Mouse (Mus musculus) heart, adult 18-20 months (tissue): ENCODE data around the gene Best2. TPM values are rescaled to one million over a fixed set of nuclear protein-coding genes. Genes with fewer than 3 reads are reported as not detected.

Source experiments
- DNase-seq, 2 experiments: peaks; one replicate each; pipeline ENCODE4 v3.0.0; 2021 to 2022; ENCODE audit warnings: mixed read lengths in 1 of 2
- microRNA-seq, 2 experiments: library from miRNA; unstranded; fragments of <30 nt; microRNA quantifications; one replicate each; pipeline ENCODE4 v1.2.0; 2022
- total RNA-seq, 2 experiments: library from RNA; stranded (reverse); gene quantifications; 2 replicates each; pipeline ENCODE4 v1.2.3; 2021

Gene Best2
- total RNA-seq, 2 experiments from 2014 or later, result not detected

DNA sequence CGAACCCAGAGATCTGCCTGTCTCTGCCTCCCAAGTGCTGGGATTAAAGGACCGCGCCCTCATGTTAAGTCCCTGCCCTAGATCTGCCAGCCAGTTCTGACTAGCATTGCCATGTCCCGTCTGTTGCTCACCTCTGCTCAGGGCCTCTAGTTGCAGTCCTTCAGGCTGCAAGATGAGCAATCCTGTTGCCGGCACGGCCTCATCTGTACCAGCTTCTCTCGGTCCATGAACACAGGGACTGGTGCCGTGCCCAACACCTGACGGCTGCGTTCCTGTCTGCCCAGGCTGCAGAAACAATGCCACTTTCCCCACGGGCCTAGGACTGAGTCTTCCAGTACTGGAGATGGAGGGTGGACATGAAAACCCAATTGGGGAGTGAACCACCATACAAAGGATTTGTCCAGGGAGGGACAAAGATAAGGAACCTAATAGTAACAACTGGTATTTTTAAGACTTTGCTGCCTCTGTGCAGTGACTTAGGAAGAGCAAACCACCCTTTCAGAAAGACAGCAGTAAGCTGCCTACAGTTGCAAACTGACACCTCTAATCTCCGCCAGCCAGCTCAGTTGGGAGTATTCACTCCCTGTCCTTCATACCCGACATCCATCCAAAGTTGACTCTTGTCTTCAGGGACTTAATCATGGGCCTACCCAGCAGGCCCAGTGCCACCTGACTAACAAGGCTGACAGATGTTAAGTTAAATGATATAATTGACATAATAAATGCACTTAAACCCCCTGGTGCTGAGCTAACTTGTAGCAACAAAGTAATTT, 46.6 kb downstream of the Best2 start:
- peak in 1 of 2 experiments; percentile 12 for DNase-seq

- peak in 1 of 2 experiments; percentile 18 for DNase-seq
Observed at GRCm38 (mm10) chr8:84966603-84967002, 47.7 kb downstream of the Best2 start.

DNA sequence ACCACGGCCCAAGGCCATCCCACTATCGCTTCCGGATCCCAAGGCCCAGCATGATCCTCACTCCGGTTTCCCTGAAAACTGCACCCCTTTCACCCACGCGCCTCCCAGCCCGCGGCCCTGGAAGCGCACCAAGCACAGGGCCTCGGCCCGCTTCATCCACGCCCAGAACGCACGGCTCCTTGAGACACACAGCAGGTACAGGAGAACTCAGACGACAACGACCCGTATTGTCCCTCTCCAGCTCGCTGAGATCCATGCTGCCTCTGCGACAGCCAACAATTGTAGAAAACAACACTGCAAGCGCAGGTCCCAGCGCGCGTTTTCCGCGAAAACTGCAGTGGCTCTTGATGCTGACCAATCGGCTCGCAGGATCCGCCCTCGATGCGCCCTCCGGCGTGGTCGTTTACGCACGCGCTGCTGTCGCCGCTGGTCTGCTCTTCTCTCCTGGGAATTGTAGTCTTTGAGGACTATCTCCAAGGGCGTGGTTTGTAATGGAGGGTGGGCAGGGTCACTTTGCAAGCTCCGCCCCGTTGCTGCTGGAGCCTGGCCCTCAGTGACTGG, 48.5 kb downstream of the Best2 start:
- peak; percentile 94 to 97 for DNase-seq

DNA sequence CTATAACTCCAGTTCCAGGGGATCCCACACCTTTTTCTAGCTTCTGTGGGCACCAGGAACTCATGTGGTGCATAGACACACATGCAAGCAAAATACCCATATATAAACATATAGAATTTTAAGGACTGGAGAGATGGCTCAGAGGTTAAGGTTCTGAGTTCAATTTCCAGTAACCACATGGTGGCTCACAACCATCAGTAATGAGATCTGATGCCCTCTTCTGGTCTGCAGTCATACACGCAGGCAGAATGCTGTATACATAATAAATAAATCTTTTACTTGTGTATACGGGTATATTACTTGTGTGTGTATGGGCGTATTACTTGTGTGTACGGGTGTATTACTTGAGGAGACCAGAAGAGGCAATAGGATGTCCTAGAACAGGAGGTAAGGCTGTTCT, 50.4 kb downstream of the Best2 start:
- no peak for DNase-seq

- DNase-seq, result peak; percentile 45 to 66
Observed at GRCm38 (mm10) chr8:84959811-84960210, 54.5 kb downstream of the Best2 start.

Small RNAs within 50 kb of the gene (microRNA-seq; reads per million reads assigned to microRNA genes)
- 0.76 to 1.1 reads per million in 2 experiments for gene Mir7070

Other genes with a start within 250 kb of the Best2 start
- gene Nfix, start 214.2 kb downstream of the Best2 start, total RNA-seq, result 100 to 1,000 TPM; 250 to 260 TPM
- 10 to 100 TPM; 10.0 to 13.2 TPM for gene Dand5, start 191.7 kb downstream of the Best2 start, total RNA-seq
- 10 to 100 TPM; 31.5 to 35.7 TPM for gene Gadd45gip1, start 183.0 kb downstream of the Best2 start, total RNA-seq
- gene Rad23a, start 173.9 kb downstream of the Best2 start, total RNA-seq, result 10 to 100 TPM; 88.5 to 96.7 TPM
- 100 to 1,000 TPM; 297 to 306 TPM for gene Calr, start 167.6 kb downstream of the Best2 start, total RNA-seq
- gene Farsa, start 157.5 kb downstream of the Best2 start, total RNA-seq, result 10 to 100 TPM; 22.6 to 22.9 TPM
- gene Syce2, start 142.4 kb downstream of the Best2 start, total RNA-seq, result 1 to 10 TPM; 4.4 to 4.9 TPM
- gene Gcdh, start 120.6 kb downstream of the Best2 start, total RNA-seq, result 10 to 100 TPM; 79.9 to 84.2 TPM
- gene Klf1, start 112.6 kb downstream of the Best2 start, total RNA-seq, result not detected
- gene Dnase2a, start 106.0 kb downstream of the Best2 start, total RNA-seq, result 10 to 100 TPM in 1 of 2 experiments, 1 to 10 TPM in 1; 9.5 to 11.0 TPM
- gene Mast1, start 77.2 kb downstream of the Best2 start, total RNA-seq, result under 1 TPM; 0.10 TPM
- not detected for gene Rtbdn, start 67.5 kb downstream of the Best2 start, total RNA-seq
- 1 to 10 TPM in 1 of 2 experiments, not detected in 1; 2.3 TPM for gene Gm49661, start 45.1 kb downstream of the Best2 start, total RNA-seq
- gene Prdx2, start 44.9 kb downstream of the Best2 start, total RNA-seq, result 100 to 1,000 TPM; 648 to 740 TPM
- gene Rnaseh2a, start 44.8 kb downstream of the Best2 start, total RNA-seq, result 10 to 100 TPM; 45.6 to 48.4 TPM
- gene Junb, start 35.8 kb downstream of the Best2 start, total RNA-seq, result 10 to 100 TPM; 11.0 to 13.9 TPM
- 1 to 10 TPM; 2.7 TPM for gene Hook2, start 23.9 kb downstream of the Best2 start, total RNA-seq
- 10 to 100 TPM; 64.7 to 67.3 TPM for gene Asna1, start 10.8 kb upstream of the Best2 start, total RNA-seq
- gene Trir, start 12.3 kb upstream of the Best2 start, total RNA-seq, result 10 to 100 TPM; 84.5 to 87.7 TPM
- 10 to 100 TPM; 24.1 to 31.2 TPM for gene Tnpo2, start 22.4 kb upstream of the Best2 start, total RNA-seq
- 1 to 10 TPM; 2.7 to 3.2 TPM for gene Fbxw9, start 45.5 kb upstream of the Best2 start, total RNA-seq
- not detected for gene Gm5741, start 53.5 kb upstream of the Best2 start, total RNA-seq
- 10 to 100 TPM; 36.5 to 36.6 TPM for gene Dhps, start 57.2 kb upstream of the Best2 start, total RNA-seq
- 10 to 100 TPM; 42.1 to 47.3 TPM for gene Wdr83os, start 66.2 kb upstream of the Best2 start, total RNA-seq
- 10 to 100 TPM; 28.7 to 34.6 TPM for gene Wdr83, start 66.8 kb upstream of the Best2 start, total RNA-seq
- 10 to 100 TPM; 27.6 to 27.7 TPM for gene Man2b1, start 68.7 kb upstream of the Best2 start, total RNA-seq
- gene Zfp791, start 108.6 kb upstream of the Best2 start, total RNA-seq, result 1 to 10 TPM; 1.7 to 2.4 TPM
- gene Cks1brt, start 137.4 kb upstream of the Best2 start, total RNA-seq, result not detected
- gene Olfr371, start 211.5 kb upstream of the Best2 start, total RNA-seq, result not detected